Mouse (Mus musculus) stomach, postnatal 0 days (tissue): ENCODE measurements around the gene Eif4a3. TPM values are rescaled to one million over a fixed set of nuclear protein-coding genes. Genes with fewer than 3 reads are reported as not detected.

Experiments used
- ATAC-seq: fragments of 200-750 bp; cut with Nextera tagmentation; 2 replicates; pipeline ENCODE4 v1.8.0; 2017; ENCODE audit not compliant: low FRiP score, low TSS enrichment
- DNase-seq: peaks from one replicate; pipeline ENCODE4 v3.0.0-alpha.2; 2016; ENCODE audit warnings: low spot score
- H3K27ac ChIP-seq: fragments of 300-500 bp; sonication (generic); replicated peaks from 2 replicates; pipeline ENCODE4 v1.5.1; 2014; ENCODE audit warnings: mild to moderate bottlenecking, control low read depth
- H3K27me3 ChIP-seq: fragments of 300-500 bp; sonication (generic); 2 replicates; pipeline ENCODE4 v1.6.1; 2014; ENCODE audit warnings: low read length; ENCODE audit not compliant: control insufficient read depth, insufficient read depth
- H3K36me3 ChIP-seq: fragments of 300-500 bp; sonication (generic); 2 replicates; pipeline ENCODE4 v1.6.1; 2014; ENCODE audit warnings: low read length, mixed read lengths; ENCODE audit not compliant: control insufficient read depth, insufficient read depth
- H3K4me1 ChIP-seq: fragments of 300-500 bp; sonication (generic); replicated peaks from 2 replicates; pipeline ENCODE4 v1.6.1; 2014; ENCODE audit warnings: antibody characterized with exemption; ENCODE audit not compliant: control insufficient read depth, insufficient read depth
- H3K4me2 ChIP-seq: fragments of 300-500 bp; sonication (generic); replicated peaks from 2 replicates; pipeline ENCODE4 v1.6.1; 2014; ENCODE audit warnings: low read depth, mild to moderate bottlenecking, control low read depth, moderate library complexity
- H3K4me3 ChIP-seq: fragments of 300-500 bp; sonication (generic); 2 replicates; pipeline ENCODE4 v1.5.1; 2014; ENCODE audit warnings: low read depth, low read length, control low read depth
- H3K9ac ChIP-seq: fragments of 300-500 bp; sonication (generic); 2 replicates; pipeline ENCODE4 v1.6.1; 2014; ENCODE audit warnings: mild to moderate bottlenecking, low read length, control low read depth, mixed read lengths
- H3K9me3 ChIP-seq: fragments of 300-500 bp; sonication (generic); 2 replicates; pipeline ENCODE4 v1.6.1; 2016; ENCODE audit warnings: low read length; ENCODE audit not compliant: control insufficient read depth
- CTCF ChIP-seq: IDR thresholded peaks from 2 replicates; pipeline ENCODE4 v1.5.1; 2016; ENCODE audit warnings: antibody characterized with exemption, low read depth, mild to moderate bottlenecking, moderate library complexity
- EP300 ChIP-seq: optimal IDR thresholded peaks from 2 replicates; pipeline ENCODE3; 2016; ENCODE audit warnings: antibody characterized with exemption
- WGBS: fragments of 180-500 bp; shearing (Covaris S2); extraction: QIAGEN DNeasy Blood & Tissue Kit; methylation state at CpG from one replicate; pipeline ENCODE4 v1.1.7; 2014; 5-methylcytosine and 5-hydroxymethylcytosine counted together
- polyA plus RNA-seq: library from polyadenylated mRNA; unstranded; fragments of >200 nt; fragmentation: Nextera tagmentation; extraction: Ambion mirVana; gene quantifications from 2 replicates; pipeline ENCODE4 v1.2.1, GENCODE M21; 2015

Eif4a3 gene
- polyA plus RNA-seq, 1 experiment from 2014 or later, result 197 TPM

DNA sequence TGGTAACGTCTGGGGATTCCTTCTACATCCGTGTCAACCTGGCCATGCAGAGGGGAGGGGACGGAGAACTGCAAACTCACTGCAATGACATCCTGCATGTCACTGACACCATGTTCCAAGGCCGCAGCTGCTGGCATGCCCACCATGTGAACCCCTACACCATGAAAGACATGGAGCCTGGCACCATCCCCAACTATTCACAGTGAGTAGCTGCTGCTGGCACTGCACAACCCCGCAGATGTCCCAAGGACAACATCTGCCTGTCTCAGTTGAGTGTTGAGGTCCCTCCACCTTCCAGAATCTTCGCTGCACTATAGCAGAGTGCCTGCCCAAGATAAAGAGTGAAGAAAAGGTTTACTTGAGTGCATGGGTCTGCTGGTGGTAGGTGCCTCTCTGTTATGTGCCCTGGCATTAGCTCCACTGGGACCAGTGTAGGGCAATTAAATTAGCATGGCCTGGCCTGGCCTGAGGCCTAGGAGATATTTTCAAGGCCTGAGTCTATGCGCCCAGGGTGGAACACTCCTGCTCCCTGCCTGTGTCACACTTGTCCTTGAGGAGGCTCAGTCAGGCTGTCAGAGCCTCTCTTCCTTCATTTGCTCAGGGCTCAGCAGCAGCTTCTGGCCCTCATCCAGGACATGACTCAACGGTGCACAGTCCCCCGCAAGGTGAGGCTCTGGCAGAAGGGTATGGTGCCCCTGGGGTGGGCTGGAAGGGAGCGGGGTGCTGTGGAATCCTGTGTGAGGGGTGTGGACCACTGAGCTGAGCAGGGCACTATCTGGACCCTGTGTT is 38.6 kb upstream of the Eif4a3 start:
- H3K4me1 ChIP-seq, result no peaks in the 10 kb centered on the region
- no peak overlapping the region for H3K4me3 ChIP-seq
- no peak overlapping the region for H3K27ac ChIP-seq
- H3K9ac ChIP-seq, result no peak overlapping the region
- DNase-seq (no peak), ATAC-seq (peak; percentile 17; the same call in 1 of the 2 replicates)
- no peaks in the 10 kb centered on the region for H3K36me3 ChIP-seq
- H3K27me3 ChIP-seq, result no peaks in the 10 kb centered on the region
- H3K9me3 ChIP-seq, result no peaks in the 10 kb centered on the region
- TF ChIP-seq CTCF (no peak), EP300 (no peak)
- WGBS, result 75% methylated on average over 10 of the region's 10 CpGs
- no peak overlapping the region for H3K4me2 ChIP-seq

DNA sequence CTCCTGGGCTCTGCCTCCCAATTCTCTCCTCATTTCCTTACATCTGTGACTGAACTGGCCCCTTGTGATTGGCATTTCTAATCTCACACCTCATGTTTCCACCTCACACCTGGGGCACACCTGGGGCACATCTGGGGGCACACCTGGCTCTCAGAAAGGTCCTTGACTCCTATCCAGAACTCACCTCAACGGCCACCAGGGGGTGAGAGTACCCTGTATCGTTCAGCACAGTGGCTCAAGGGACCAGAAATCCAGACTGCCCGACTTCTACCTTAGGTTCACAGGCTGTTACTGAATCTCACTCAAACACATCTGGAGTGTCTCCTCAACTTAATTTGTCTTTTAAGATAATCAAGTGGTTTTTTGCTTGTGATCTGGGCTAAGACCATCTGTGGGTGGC is 32.1 kb upstream of the Eif4a3 start:
- H3K4me3 ChIP-seq, result no peak overlapping the region
- DNase-seq (peak; percentile 41), ATAC-seq (no peak)
- H3K9ac ChIP-seq, result no peak overlapping the region
- no peak overlapping the region for H3K27ac ChIP-seq
- no peaks in the 10 kb centered on the region for H3K36me3 ChIP-seq
- H3K9me3 ChIP-seq, result no peaks in the 10 kb centered on the region
- H3K4me2 ChIP-seq, result no peak overlapping the region
- no peaks in the 10 kb centered on the region for H3K27me3 ChIP-seq
- H3K4me1 ChIP-seq, result no peaks in the 10 kb centered on the region
- 24% methylated on average over 3 of the region's 3 CpGs for whole genome bisulfite sequencing
- no peak for TF ChIP-seq EP300
- TF ChIP-seq CTCF, result peak; percentile 46

DNA sequence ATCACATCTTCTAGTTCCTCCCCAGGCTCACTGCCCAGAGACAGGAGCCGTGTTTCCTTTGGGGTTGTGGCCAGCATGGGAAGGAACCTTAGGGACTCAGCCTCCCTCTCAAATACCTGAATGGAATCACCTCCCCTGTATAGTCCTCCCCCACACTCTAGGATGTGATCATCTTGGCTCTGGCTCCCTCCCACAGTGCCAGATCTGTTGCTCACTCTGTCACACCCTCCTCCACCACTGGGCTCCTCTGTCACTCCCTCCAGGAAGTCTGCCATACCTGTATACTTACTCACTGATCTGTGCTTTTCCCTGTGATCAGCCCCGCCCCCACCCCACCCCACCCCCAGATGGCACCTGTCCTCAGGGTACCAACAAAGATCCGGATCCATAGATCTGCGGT is 30.7 kb upstream of the Eif4a3 start:
- Histone ChIP-seq H3K4me3 (no peak overlapping the region), H3K4me1 (no peaks in the 10 kb centered on the region), H3K36me3 (no peaks in the 10 kb centered on the region), H3K27me3 (no peaks in the 10 kb centered on the region), H3K9ac (no peak overlapping the region), H3K4me2 (no peak overlapping the region), H3K9me3 (no peaks in the 10 kb centered on the region), H3K27ac (no peak overlapping the region)
- ATAC-seq, result peak; percentile 85
- 49% methylated on average over 4 of the region's 4 CpGs for WGBS
- TF ChIP-seq CTCF (no peak), EP300 (no peak)
- no peak for DNase-seq

DNA sequence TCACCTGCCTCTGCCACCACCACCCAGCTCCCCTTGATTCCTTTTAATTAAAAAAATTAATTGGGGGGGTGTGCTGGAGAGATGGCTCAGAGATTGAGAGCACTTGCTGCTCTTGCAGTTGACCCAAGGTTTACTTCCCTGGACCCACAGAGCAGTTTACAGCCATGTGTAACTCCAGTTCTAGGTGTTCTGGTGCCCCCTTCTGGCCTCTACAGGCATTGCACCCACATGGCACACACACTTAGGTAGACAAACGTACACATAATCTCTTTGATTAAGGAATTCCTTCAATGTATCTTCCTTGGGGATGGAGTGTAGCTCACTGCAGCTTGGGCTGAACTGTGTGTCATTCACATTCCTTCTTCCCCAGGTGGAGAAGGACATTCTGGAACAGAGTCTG is 25.2 kb upstream of the Eif4a3 start:
- H3K4me2 ChIP-seq, result no peak overlapping the region
- H3K9me3 ChIP-seq, result no peaks in the 10 kb centered on the region
- ATAC-seq (no peak), DNase-seq (no peak)
- no peak overlapping the region for H3K4me3 ChIP-seq
- H3K36me3 ChIP-seq, result no peaks in the 10 kb centered on the region
- H3K9ac ChIP-seq, result no peak overlapping the region
- H3K27ac ChIP-seq, result no peak overlapping the region
- 77% methylated on average over 1 of the region's 1 CpGs for WGBS
- H3K4me1 ChIP-seq, result no peaks in the 10 kb centered on the region
- no peak for TF ChIP-seq EP300
- TF ChIP-seq CTCF, result peak; percentile 50
- no peaks in the 10 kb centered on the region for H3K27me3 ChIP-seq

DNA sequence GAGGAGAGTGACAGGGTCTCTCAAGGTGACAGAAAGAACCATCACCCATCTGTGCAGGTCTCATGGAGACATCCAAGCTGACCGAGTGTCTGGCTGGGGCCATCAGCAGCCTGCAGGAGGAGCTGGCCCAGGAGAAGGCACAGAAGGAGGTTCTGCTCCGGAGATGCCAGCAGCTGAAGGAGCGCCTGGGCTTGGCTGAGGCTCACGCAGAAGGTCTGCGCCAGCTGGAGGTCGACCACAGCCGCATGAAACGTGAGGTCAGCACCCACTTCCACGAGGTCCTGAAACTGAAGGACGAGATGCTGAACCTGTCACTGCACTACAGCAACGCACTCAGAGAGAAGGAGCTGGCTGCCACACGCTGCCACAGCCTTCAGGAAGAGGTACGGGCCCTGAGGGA is 22.6 kb upstream of the Eif4a3 start:
- no peaks in the 10 kb centered on the region for H3K27me3 ChIP-seq
- no peak overlapping the region for H3K9ac ChIP-seq
- TF ChIP-seq EP300 (no peak), CTCF (no peak)
- no peak overlapping the region for H3K4me2 ChIP-seq
- ATAC-seq (no peak), DNase-seq (no peak)
- no peak overlapping the region for H3K27ac ChIP-seq
- H3K4me3 ChIP-seq, result no peak overlapping the region
- no peaks in the 10 kb centered on the region for H3K9me3 ChIP-seq
- no peaks in the 10 kb centered on the region for H3K36me3 ChIP-seq
- 69% methylated on average over 13 of the region's 13 CpGs for WGBS
- no peaks in the 10 kb centered on the region for H3K4me1 ChIP-seq

DNA sequence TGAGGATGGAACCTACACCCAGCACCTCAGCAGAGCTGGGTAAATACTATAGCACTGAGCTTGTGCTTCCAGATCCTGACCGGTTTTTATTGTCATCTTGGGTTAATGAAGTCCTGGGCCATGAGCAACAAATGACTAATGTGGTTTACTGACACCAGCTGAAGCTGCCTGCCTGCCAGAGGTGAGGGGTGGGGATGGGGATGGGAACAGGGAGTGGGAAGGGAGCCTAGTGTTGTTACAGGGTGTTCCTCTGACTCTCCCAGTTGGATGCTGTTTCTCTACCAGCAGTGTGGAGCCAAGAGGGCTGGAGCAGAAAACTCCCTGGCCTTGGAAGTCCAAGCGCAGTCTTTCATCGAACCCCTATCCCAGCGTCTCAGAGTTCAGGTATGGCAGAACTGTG is 16.8 kb upstream of the Eif4a3 start:
- Histone ChIP-seq H3K9ac (no peak overlapping the region), H3K9me3 (no peaks in the 10 kb centered on the region), H3K4me2 (no peak overlapping the region), H3K27me3 (no peaks in the 10 kb centered on the region), H3K4me3 (no peak overlapping the region), H3K4me1 (no peaks in the 10 kb centered on the region), H3K36me3 (no peaks in the 10 kb centered on the region), H3K27ac (no peak overlapping the region)
- no peak for DNase-seq
- TF ChIP-seq CTCF (no peak), EP300 (no peak)
- WGBS, result 57% methylated on average over 4 of the region's 4 CpGs
- ATAC-seq, result peak; percentile 71; the same call in 1 of the 2 replicates
